Mouse (Mus musculus) lung, postnatal 10 days (tissue): Measurements from ENCODE around the gene Bmp8b.
A peak's percentile ranks its signal among the peaks of the same experiment; 100 is the strongest.
"Not testable (repeated sequence)": the region's sequence is repeated elsewhere in the genome, so short reads cannot be mapped to it uniquely, and the experiment has no call there.

ENCODE experiments used
- DNase-seq: peaks from one replicate; pipeline ENCODE4 v3.0.0; 2021

The Bmp8b gene

DNA sequence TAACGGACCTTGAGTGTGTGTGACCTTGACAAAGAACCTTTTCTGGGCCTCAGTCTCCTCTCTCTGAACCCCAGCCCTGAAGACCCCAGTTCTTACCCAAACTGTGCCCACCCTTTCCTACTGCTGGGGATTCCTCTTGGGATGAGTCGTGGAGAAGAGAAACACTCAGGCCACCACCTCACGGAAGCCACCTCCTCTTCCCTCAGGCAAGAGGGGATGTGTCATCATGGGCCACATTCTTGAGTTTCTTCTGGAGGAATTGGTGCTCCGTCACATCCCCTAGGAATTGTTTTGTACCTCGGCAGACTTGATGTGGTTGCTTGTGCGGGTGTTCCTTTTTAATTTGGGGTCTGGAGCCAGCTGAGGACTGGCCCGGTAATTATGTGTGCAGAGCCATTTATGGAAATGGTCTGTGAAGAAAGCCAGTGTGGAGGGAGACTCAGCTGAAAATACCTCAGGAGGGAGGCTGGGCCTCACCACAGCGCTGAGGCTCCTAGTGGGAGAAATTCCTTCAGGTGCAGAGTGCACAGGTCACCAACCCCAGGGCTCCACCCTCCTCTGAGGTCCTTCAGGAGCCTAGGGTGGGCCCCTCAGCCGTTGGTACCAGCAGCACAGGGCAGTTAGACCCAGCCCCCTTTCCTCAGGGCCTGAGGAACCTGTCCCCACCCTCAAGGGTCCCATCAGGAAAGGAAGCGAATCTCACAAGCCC is 6.5 kb downstream of the Bmp8b start:
- not testable (repeated sequence) for DNase-seq

DNA sequence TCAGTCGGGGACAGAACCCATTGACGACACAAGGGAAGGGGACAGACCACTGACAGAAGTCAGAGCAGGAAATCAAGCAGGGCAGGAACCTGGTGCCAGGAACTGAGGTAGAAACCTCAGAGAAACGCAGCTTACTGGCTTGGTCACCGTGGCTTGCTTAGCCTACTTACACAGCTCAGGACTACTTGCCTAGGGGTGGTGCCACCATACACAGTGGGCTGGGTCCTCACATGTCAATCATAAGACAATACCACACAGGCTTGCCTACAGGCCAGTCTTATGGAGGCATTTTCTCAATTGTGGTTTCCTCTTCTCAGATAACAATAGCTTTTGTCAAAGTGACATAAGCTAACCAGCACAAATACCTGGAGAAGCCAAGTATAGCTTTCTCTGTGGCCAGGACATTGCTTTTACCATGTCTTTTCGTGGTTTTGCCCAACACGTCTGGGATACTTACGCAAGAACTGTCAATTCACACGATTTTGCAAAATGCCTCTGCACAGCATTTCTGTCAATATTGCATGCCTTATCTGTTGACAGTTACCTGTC is 7.3 kb downstream of the Bmp8b start:
- DNase-seq = no peak

DNA sequence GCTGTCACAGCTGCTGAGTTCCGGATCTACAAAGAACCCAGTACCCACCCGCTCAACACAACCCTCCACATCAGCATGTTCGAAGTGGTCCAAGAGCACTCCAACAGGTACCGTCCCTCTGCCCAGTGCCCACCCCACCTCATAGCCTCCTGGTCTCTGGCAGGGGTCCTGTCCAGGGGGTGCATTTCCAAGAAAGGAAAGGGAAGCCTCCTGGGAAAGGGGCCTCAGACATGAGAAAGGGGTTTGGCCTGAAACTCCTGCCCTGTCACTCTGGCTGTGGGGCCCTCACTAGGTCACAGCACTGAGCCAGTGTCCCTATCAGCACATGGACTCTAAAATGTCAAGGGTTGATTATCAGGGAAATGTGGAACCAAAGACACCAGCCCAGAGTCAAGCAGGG is 9.7 kb downstream of the Bmp8b start:
- DNase-seq = not testable (repeated sequence)

DNA sequence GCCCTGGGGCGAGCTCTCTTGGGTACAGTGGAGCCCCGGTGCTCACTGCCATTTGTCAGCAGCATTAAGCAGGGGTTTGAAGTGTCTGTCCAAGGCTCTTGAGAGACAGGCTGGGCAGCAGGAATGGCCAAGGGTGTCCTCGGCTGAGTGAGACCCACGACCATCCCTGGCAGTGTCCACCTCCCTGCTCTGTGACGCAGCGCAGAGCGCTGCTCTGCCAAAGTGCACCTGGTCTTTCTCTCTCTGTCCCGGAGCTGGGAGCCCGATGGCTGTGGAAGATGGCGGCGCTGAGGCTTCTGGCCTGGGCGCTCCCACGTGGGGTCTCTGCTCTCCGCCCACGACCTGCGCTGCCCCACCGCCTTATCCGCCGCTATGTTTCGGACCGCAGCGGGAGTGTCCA is 11.0 kb downstream of the Bmp8b start, which contains the start of gene Oxct2b:
TSS of gene Oxct2b (plus strand) at position 256 of the 400 bp plus-strand sequence.
- no peak for DNase-seq

DNA sequence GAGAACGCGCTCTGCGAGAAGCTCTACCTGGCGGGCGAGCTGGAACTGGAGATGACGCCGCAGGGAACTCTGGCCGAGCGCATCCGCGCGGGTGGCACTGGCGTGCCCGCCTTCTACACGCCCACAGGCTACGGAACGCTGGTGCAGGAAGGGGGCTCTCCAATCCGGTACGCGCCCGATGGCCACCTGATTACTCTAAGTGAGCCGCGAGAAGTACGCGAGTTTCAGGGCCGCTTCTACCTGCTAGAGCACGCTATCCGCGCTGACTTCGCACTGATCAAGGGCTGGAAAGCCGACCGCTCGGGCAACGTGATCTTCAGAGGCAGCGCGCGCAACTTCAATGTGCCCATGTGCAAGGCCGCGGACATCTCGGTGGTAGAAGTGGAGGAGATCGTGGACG is 11.7 kb downstream of the Bmp8b start:
- not testable (repeated sequence) for DNase-seq

DNA sequence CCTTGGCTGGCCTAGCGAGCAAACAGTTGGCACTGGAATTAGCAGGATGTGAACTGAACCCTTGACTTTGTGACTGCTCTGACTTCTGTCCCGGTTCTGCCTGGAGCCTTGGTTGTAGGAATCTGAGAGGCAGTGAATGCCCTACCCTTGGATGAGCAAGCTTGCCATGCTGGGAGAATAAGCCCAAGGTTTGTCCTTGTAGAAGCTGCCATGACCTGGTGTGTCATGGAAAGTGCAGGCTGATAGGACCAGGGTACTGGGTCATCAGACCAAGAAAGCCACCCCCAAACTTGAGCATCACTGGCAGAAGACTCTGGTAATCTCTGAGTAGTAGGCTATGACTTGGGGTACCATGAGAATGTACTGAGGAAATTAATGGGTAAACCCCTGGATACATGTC is 16.3 kb downstream of the Bmp8b start:
- DNase-seq = no peak

DNA sequence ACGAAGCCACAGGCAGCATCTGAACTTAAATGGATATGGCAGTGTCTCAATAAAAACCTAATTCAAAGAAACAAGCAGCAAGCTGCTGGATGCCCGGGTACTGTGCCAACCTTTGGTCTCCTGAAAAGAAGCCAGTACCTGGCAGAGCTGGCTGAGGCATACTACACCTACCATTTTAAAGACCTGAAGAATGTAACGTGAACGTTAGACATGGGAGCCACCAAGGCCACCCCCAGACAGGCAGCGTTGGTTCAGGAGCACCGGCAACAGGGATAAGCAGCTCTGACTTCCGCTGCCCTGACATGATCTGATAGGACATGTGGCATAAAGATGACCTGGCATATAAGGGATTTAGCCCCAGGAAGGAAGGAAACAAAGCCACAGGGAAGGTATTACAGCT is 21.7 kb downstream of the Bmp8b start:
- no peak for DNase-seq

DNA sequence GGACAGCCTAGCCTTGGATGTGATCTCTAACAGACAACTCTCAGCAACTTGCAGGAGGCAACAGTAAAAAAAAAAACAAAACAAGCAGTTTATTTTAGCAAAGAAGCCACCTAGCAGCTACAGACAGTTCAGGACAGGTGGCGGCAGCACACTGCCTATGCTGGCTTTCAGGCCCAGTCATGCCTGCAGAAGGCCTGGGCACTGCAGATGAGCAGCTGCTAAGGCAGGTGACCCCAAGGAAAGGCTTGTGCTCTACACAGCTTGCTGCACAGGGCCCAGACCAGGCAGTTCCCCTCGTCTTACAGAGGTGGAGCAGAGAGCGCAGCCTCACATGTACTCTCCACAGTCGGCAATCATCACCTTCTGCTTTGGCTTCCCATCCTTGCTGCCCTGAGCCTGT is 22.1 kb downstream of the Bmp8b start:
- no peak for DNase-seq

DNA sequence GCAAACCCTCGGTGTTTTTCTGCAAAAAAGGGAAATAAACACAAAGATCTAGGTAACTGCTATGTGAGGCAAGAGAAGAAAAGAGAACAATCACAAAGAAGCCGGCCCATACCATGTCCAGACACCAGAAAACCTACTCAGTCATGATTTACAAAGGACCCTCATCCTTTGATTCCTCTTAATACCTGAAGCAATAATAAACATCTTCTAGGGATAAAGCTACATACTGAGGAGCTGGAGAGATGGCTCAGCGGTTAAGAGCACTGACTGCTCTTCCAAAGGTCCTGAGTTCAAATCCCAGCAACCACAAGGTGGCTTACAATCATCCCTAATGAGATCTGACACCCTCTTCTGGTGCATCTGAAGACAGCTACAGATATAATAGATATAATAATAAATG is 32.6 kb downstream of the Bmp8b start:
- no peak for DNase-seq

DNA sequence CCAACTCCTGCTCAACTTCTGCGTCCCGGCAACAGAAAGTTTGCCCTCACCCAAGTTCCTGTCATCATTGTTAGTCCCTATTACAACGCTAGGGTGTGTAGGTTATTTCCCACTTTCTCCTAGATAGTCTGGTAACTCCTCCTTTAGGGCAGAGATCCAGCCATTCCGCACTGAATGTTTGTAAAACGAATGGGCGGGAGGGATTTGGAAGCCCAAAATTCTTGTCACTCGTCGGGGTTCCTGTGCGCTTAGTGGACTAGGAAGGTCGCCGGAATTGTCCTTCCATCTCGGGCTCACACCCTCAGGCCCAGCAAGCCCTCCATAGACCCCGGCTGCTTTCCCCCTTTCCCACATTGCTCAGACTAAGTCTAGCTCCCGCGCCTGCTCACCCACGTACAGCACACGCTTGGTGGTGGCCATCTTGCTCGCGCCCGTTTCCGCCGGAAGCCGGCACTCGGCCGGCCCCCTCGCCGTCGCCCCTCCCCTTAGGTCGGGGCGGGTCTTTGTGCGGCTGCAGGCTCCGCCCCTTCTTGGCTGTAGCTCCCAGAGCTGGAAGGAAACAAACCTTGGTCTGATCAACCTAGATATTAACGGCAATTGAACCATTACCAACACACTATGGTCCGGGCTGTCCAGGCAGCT is 34.7 kb downstream of the Bmp8b start, which contains the start of gene Ppie:
TSS of gene Ppie (minus strand) at position 439 of the 642 bp plus-strand sequence.
- DNase-seq = peak; percentile 80

DNA sequence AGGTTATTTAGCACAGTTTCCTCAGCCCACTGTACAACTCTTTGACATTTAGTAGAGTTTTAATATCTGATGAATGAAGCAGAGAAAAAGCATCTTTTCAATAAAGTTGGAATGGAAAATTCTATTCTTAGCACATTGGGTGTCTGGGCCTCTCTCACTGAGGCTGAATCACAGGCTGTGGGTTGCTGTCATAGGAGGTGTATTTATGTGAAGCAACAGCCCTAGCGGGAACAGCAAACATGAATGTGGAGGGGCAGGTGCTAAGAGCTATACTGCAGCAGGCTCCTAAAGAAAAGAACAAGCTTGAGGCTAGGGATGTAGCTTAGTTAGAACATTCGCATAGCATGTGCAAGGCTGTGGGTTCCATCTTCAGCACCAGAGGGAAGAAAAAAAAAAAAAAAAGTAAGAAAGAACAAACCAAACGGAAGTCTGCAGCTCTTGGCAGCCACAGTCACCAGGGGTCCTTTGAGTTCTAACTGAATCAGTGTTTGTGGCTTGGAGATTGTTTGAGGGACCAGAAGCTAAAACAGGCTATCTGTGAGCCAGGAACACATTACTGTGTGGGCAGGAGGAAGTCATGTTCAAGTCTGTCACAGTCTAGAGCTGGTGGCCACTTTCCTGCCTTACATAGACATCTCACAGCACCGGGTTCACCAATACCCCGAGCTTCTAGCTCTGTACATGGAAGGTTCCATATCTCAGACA is 42.6 kb downstream of the Bmp8b start:
- DNase-seq = no peak

DNA sequence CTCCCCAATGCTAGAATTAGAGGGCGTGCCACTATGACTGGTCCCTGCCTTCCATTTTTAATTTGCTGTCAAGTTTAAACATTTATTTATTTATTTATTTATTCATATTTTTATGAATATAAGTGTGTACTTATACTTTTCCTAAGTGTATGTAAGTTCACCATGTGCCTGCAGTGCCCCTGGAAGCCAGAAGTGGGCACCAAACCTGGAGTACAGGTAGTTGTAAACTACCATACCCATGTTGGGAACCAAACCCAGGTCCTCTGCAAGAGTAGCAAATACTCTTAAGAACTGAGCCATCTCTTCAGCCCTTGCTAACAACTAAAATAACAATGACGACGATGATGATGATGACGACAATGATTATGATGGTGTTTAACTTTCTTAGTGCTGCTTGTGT is 47.0 kb downstream of the Bmp8b start:
- no peak for DNase-seq

DNA sequence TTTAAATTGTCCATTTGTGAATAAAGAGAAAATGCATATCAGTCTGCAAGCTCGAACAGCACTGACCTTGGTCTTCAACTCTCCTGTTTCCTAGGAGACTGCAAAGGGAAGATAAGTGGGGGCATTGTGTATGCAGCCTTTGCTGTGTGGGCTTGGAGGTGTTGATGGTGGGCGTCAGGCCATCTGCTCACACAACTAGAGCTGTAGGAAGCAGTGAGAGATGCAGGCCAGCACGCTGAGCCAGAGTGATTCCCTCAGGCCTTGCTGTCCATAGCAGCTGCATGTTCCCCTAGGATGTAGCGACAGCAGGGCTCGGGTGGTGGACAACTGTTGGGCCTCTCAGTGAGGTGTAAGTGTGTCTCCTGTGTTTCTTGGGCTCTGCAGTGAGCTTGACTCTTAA is 48.0 kb downstream of the Bmp8b start:
- DNase-seq = no peak

DNA sequence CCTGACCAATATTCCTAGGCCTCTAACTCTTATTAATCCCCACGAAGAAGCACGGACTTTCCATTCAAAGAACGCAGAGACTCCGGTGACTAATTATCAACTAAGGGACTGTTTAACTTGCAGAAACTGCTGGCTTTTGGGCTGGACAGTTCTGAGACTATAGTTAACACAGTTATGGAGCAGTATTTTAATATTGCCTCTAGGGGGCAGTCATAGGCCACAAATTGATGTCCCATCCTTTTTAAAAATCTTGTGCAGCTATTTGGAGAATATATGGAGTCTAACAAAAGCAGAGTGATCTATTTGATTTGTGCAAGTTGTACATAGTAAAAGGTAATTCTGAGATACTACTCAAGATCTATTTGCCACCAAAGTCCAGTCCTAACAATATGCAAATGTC is 50.0 kb downstream of the Bmp8b start:
- peak; percentile 44 for DNase-seq

DNA sequence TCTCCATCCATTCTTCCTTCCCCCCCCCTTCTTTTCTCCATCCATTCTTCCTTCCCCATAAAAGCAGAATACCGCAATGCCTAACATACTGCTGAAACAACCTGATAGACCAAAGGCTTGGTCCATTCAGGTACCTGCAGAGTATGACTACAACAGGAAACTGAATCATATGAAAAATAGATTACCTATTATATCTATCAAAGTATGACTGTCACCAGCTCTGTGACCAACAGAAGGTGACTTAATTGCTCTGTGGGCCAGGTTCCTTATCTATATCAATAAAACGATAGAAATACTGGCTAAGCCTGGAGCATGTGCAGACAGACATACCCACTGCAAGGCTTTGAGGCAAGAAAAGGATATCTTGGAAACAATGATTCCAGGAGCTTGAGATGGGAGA is 50.5 kb downstream of the Bmp8b start:
- no peak for DNase-seq

DNA sequence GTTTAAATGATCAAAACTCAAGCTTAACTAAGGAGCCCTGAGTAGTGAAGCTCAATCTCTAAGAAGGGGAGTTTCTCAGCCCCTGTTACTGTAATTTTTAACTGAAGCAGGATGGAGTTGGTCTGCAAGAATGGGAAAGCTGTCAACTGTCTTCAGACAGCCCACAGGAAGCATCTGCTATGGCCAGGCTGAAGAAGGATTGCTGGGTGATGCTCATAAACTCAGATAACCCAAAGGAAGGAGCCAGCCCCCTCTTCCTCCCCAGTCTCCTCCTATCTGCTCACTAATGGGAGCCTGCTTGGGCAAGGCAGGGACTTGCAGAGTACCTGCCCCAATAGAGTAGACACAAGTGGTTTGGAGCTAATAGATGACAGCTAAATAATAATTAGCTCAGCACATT is 50.9 kb downstream of the Bmp8b start:
- no peak for DNase-seq

DNA sequence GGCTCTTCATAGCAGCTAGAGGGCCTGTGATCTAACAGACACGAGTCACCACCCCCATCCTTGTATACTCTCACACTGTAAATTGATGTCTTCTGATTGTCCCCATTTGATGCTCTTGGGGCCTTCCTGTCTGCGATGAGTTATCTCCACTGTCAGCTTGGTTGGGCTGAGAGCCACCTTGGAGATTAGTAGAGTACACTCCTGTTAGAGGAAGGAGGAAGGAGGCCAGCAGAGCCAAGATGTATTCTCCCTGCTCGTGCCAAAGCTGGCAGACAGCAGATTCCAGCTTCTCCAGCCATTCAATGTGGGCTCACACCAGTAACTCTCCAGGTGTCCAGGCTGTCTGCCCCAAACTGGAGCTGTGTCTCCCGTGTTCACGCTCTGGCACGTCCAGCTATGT is 55.6 kb downstream of the Bmp8b start:
- DNase-seq = no peak

DNA sequence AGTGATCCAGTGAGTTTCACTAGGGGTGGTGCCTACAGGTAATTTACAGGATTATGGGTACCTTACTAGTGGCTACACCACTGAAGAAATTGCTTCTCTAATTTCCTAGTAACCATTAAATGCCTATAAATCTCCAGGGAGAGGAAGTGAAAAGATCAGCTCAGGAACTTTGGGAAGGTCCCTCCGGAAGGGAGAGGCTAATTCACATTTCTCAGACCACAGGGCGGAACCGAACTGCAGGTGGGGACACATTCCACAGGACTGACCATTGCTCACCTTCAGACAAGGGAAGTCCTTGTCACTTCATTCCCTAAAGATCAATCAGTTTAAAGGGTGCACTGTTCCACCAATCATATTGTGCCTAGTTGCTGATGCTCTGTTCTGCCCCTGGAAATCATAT is 56.3 kb downstream of the Bmp8b start:
- DNase-seq = not testable (repeated sequence)

DNA sequence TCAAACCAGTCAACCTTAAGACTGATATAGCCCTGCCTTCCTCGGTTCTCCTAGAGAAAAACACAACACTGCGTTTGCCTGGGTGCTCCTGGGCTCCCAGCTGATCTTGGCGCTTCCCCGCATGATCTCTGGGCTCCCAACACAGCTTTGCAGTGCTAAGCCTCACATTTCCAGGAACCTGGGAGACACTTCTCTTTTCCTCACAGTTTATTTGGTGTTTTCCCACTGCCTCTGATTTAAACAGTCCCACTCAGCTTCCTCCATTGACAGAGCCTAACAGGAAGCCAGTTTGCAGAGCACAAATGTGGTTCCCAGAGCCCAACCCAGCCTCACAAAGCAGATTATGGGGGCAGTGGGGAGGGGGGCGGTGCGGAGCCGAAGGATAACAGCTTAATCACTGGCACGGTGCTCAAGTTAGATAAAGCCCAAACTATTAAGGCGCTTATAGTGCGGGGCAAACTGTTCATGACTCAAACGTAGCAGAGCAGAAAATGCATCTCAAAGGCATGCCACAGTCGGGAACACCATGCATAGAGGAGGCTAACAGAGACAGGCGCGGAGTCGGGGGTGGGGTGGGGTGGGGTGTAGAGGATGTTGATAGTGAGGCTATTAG is 57.4 kb downstream of the Bmp8b start:
- DNase-seq = no peak

DNA sequence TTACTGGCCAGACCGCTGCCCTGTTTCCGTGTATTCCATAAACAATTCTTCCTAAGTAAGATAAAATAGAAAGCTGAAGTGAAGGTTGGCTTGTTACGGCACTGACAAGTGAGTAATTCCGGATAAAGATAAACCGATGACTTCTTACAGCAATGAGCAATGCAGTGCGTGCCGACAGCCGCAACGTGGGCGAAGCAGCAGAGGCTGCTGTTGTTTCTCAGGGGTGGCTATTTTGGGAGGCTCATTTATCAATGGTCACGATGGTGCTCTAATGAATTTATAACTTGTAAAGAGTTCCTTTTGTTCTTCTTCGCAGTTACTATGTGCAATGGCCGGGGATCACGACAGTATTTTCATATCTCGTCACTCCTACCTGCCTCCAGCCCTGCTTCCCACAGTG is 59.2 kb downstream of the Bmp8b start:
- no peak for DNase-seq

DNA sequence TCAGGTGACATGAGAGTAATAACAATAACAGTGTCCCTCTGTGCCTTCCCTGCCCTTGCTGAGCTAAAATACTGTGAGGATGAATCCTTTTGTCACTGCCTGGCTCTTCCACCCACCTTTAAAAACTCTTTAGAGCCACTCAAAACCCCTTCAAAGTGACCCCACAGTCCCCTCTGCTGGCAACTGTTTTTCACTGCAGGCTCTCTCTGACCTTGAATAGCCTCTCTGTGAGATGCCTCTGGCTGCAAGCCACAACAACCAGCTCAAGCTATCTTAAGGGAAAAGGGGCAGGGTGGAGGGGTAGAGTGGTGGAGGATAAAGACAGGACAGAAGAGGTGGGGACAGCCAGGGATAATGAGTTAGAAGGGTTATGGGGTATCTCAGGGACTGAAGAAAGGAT is 66.8 kb downstream of the Bmp8b start:
- DNase-seq = peak; percentile 28
